Mouse (Mus musculus): ENCODE measurements around the gene Vmn2r53. TPM values are rescaled to one million over a fixed set of nuclear protein-coding genes. Genes with fewer than 3 reads are reported as not detected.

Gene Vmn2r53
- 0.03 to 0.12 TPM (median 0.06 TPM) in 3 of 4 replicates, not detected in the other for total RNA-seq (2023; ENCODE audit: inconsistent age)

DNA sequence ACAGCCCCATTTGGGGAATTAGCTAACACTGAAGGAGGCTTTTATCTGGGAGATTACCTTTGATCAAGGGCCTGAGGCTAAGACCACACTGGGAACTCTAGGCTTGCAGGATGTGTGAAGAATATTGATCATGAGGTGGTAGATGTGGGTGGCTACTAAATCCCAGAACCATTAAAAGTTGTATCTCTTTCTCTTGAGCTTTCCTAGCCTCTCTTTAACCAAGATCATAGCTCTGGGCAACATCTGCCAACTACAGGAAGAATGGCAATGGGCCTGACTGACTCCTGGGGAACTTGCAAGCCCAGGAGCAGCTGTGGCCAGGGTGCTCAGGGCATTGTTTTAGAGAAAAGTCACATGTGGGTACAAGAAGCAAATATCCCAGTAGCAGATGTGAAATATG lies at the start of gene Vmn2r53:
Gene Vmn2r53, minus strand, starts transcription at position 101 of the 400 bp plus-strand sequence.

DNA sequence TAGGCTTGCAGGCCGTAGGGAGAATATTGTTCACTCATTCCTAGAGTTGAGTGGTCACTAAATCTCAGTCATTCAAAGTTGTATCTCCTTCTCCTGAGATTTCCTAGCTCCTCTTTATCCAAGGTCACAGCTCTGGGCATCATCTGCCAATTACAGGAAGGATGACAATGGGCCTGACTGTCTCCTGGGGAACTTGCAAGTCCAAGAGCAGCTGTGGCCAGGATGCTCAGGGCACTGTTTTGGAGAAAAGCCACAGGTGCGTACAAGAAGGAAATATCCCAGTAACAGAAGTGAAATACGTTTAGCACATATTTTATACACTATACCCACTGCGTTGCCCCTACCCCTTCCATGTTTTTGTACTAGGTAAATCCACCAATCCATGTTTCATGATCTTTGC lies 31.6 kb upstream of the Vmn2r53 start, which contains the start of gene Vmn2r54:
Gene Vmn2r54, minus strand, starts transcription at position 101 of the 400 bp plus-strand sequence.

Other genes with a start within 250 kb of the Vmn2r53 start
- gene Vmn1r84, start 239.5 kb downstream of the Vmn2r53 start, total RNA-seq (2023; ENCODE audit: inconsistent age), result not detected in 4 replicates
- gene Zfp551, start 186.0 kb downstream of the Vmn2r53 start, total RNA-seq (2023; ENCODE audit: inconsistent age), result 1.5 to 2.9 TPM (median 2.3 TPM) in 4 replicates
- 6.2 to 7.5 TPM (median 7.4 TPM) in 4 replicates for gene Zfp606, start 130.5 kb downstream of the Vmn2r53 start, total RNA-seq (2023; ENCODE audit: inconsistent age)
- gene 2900092C05Rik, start 96.3 kb downstream of the Vmn2r53 start, total RNA-seq (2023; ENCODE audit: inconsistent age), result not detected in 4 replicates
- gene Vmn2r54, start 31.5 kb upstream of the Vmn2r53 start, total RNA-seq (2023; ENCODE audit: inconsistent age), result not detected in 4 replicates
- not detected in 4 replicates for gene Vmn2r55, start 76.2 kb upstream of the Vmn2r53 start, total RNA-seq (2023; ENCODE audit: inconsistent age)
- not detected in 4 replicates for gene Vmn2r56, start 126.2 kb upstream of the Vmn2r53 start, total RNA-seq (2023; ENCODE audit: inconsistent age)
- 28.7 to 36.2 TPM (median 31.8 TPM) in 4 replicates for gene Zscan18, start 194.8 kb upstream of the Vmn2r53 start, total RNA-seq (2023; ENCODE audit: inconsistent age)
- gene Zfp329, start 210.1 kb upstream of the Vmn2r53 start, total RNA-seq (2023; ENCODE audit: inconsistent age), result 8.4 to 10.4 TPM (median 9.0 TPM) in 4 replicates
- 98.9 to 124 TPM (median 114 TPM) in 4 replicates for gene Zfp110, start 226.0 kb upstream of the Vmn2r53 start, total RNA-seq (2023; ENCODE audit: inconsistent age)

All from B cell, adult (primary cell).